Mouse (Mus musculus) MEL (cell line): Measurements from ENCODE around the gene Foxn3.

ENCODE experiments used
- CTCF ChIP-seq, 3 experiments: IDR thresholded peaks in 2 of 3; conservative IDR thresholded peaks in 1 of 3; 2 replicates each; pipeline ENCODE4 v1.5.1; 2011 to 2012; ENCODE audit warnings: low read length in 3 of 3, low read depth in 2 of 3, mild to moderate bottlenecking in 2 of 3, improper control_type of control experiment in 1 of 3, inconsistent platforms in 1 of 3, mixed read lengths in 1 of 3, moderate library complexity in 1 of 3; ENCODE audit not compliant: control insufficient read depth in 1 of 3, insufficient read depth in 1 of 3, poor library complexity in 1 of 3, severe bottlenecking in 1 of 3
- EP300 ChIP-seq, 2 experiments: IDR thresholded peaks; 2 replicates each; pipeline ENCODE4 v1.6.1; 2011; ENCODE audit warnings: improper control_type of control experiment in 2 of 2, low read length in 2 of 2, low read depth in 1 of 2, mild to moderate bottlenecking in 1 of 2
- GATA1 ChIP-seq: IDR thresholded peaks from 2 replicates; pipeline ENCODE4 v1.6.1; 2011; ENCODE audit warnings: low read depth, low read length, improper control_type of control experiment
- JUND ChIP-seq: IDR thresholded peaks from 2 replicates; pipeline ENCODE4 v1.6.1; 2011; ENCODE audit warnings: low read depth, mild to moderate bottlenecking, improper control_type of control experiment, low read length
- MAX ChIP-seq: IDR thresholded peaks from 2 replicates; pipeline ENCODE4 v1.6.1; 2011; ENCODE audit warnings: low read length, improper control_type of control experiment
- MAZ ChIP-seq: IDR thresholded peaks from 2 replicates; pipeline ENCODE4 v1.6.1; 2012; ENCODE audit warnings: low read depth, mild to moderate bottlenecking, inconsistent platforms, low read length, improper control_type of control experiment
- MYC ChIP-seq: IDR thresholded peaks from 2 replicates; pipeline ENCODE4 v1.6.1; 2011; ENCODE audit warnings: low read depth, mild to moderate bottlenecking, low read length, improper control_type of control experiment, moderate library complexity
- POLR2A ChIP-seq, 2 experiments: IDR thresholded peaks; 2 replicates each; pipeline ENCODE4 v1.6.1; 2011 to 2012; ENCODE audit warnings: low read length in 2 of 2, mild to moderate bottlenecking in 2 of 2, control low read depth in 1 of 2, improper control_type of control experiment in 1 of 2, low read depth in 1 of 2, moderate library complexity in 1 of 2; ENCODE audit not compliant: control insufficient read depth in 1 of 2, insufficient read depth in 1 of 2, poor library complexity in 1 of 2
- TAL1 ChIP-seq: IDR thresholded peaks from 2 replicates; pipeline ENCODE4 v1.6.1; 2012; ENCODE audit warnings: mild to moderate bottlenecking, inconsistent platforms, low read length, moderate library complexity, mixed read lengths
- UBTF ChIP-seq: IDR thresholded peaks from 2 replicates; pipeline ENCODE4 v1.6.1; 2012; ENCODE audit warnings: low read depth, mild to moderate bottlenecking, inconsistent platforms, low read length, improper control_type of control experiment, moderate library complexity, borderline replicate concordance; ENCODE audit not compliant: insufficient read depth

- TF ChIP-seq CTCF (IDR thresholded peaks at IDR 0.05 in 2 of 3, conservative IDR thresholded peaks at IDR 0.05 in 1 of 3; ENCODE audit: control insufficient read depth in 1 of 3, insufficient read depth in 1 of 3, low read depth in 2 of 3, low read length in 3 of 3, poor library complexity in 1 of 3, severe bottlenecking in 1 of 3) (no peak), JUND (no peak), GATA1 (no peak), TAL1 (no peak), POLR2A (IDR thresholded peaks at IDR 0.05; ENCODE audit: control insufficient read depth in 1 of 2, insufficient read depth in 1 of 2, low read depth in 1 of 2, low read length in 2 of 2, poor library complexity in 1 of 2) (no peak), MAX (no peak), UBTF (no peak), MAZ (no peak), MYC (no peak), EP300 (IDR thresholded peaks at IDR 0.05; ENCODE audit: low read depth in 1 of 2, low read length in 2 of 2) (no peak)
Observed at GRCm38 (mm10) chr12:99217145-99217698, 346.2 kb downstream of the Foxn3 start.
